Mouse (Mus musculus) kidney, postnatal 4 days (tissue): Measurements from ENCODE around the gene Slc35f6.
A peak's percentile ranks its signal among the peaks of the same experiment; 100 is the strongest.

Experiments
- DNase-seq, 2 experiments: peaks; one replicate each; pipeline ENCODE4 v3.0.0; 2021; ENCODE audit warnings: mixed read lengths in 2 of 2

The Slc35f6 gene

DNA sequence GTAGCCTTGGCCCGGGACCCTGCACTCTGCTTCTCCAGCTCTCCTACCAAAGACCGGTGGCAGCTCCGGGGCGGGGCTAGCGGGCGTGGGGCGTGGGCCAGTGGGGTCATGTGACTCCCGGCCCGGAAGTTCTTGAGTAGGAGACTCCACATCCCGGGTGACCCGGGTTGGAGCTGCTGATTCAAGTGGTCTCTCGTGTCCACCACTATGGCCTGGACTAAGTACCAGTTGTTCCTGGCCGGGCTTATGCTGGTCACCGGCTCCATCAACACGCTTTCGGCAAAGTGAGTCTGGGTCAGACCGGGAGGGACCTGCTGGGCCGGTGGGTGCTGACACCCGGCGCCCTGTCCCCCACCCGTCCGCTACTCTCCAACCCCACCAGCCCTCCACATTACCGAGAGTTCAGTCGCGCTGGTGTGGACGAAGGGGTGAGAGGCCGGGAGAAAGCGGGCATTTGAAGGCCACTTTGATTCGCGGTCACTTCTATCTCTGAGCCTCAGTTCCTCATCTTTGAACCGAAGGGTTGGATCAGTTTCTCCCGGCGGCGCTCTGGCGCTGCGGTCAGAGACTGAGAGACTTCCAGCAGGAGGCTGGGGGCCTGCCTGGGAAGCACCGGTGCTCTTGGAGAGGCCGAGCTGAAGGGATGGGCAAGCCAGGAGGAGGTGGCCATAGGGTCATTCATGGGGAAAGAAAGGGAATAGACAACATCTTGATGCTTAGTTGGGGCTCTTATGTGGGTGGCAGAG is at the start of gene Slc35f6:
Slc35f6 (plus strand) TSS at position 119 of the 746 bp plus-strand sequence.
- peak; percentile 96 to 97 for DNase-seq

DNA sequence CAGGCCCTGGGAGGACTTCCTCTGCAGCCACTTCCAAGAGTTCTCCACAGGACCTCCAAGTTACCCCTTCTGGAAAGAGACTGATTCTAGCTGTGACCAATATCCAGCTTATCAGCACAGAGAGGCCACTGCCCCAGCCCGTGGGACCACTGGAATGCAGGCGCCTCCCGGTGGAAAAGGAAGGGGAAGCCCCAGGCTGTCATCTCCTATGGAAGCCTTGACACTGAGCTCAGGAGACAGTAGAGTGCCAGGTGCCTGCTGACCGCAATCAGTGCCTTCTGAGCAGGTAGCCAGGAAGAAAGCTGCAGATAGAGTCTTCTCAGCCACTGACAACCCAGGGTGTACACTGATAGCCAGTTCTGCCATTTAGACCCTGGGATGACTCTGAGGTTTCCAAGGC is 46.3 kb upstream of the Slc35f6 start:
- DNase-seq: peak; percentile 23 to 47

DNA sequence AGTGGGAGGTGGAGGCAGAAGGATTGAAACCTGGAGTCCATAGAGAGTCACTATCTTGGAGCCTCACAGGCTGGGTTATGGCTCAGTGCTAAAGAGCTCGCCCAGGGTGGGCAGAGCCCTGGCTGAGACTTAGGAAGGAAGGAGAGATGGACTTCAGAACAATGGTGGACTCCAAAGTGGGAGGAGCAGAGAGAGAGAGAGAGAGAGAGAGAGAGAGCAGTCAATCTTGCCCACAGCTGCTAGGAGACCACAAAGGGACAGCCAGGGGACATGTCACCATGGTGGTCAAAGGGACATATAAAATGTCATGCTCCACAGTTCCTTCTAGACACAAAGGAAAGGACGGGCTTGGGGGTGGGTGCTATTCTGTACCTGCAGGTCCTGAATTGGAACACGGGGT is 44.5 kb upstream of the Slc35f6 start:
- DNase-seq: no peak

DNA sequence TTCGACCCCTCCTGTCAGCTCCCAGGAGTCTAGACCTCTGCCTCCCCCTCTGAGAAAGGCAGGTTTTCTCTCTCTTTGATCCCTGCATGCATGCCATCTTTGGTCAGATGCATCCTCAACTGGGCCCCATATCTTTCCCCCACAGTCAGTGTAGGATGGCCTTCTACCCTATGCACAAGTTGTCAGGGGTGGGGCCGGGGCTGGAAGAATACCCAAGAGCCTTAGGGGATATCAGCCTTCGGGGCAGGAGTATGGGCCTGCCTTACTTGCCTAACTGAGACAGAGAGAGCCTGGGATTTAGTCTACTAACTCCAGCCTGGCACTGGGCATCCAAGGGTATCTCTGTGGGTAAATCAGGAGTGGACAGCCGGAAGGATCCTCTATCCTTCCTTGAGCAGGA is 43.8 kb upstream of the Slc35f6 start:
- no peak for DNase-seq

DNA sequence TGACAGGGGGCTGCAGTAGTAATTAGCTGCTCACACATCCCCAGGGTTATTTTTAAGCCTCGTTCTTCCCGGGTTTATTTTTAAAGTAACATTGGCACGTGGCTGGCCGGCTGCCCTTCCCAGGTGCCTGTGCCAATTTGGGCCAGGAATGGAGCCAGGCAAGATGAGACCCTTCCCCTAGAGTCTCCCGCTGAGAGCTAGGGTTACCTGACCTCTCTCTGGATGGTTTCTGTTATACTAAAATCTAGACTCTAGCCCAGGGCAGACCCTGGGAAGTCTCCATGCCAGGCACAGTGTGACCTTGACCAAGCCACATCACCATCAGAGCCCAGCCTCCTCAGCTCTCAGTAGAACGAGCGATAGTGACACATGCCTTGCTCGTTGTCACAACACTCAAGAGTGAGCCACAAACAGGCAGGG is 43.0 kb upstream of the Slc35f6 start:
- DNase-seq: no peak

DNA sequence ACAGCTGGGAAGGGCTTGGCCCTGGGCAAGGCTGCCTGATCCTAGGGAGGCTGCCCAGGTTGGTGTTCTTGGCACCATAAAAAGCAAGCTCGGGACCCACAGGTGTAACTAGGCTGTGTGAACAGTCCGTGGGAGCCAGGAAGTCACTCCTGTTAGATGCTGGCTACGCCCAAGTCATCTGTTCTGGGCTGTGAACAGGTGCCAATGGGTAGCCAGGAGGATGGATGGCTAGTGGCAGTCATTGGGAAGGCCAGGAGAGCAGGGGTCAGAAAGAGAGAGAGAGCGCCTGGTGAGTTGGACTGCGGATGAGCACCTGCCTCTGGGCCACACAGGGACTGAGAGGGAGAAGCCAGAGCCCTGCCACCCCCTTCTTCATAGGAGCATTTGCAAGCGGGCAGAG is 42.1 kb upstream of the Slc35f6 start:
- no peak for DNase-seq

DNA sequence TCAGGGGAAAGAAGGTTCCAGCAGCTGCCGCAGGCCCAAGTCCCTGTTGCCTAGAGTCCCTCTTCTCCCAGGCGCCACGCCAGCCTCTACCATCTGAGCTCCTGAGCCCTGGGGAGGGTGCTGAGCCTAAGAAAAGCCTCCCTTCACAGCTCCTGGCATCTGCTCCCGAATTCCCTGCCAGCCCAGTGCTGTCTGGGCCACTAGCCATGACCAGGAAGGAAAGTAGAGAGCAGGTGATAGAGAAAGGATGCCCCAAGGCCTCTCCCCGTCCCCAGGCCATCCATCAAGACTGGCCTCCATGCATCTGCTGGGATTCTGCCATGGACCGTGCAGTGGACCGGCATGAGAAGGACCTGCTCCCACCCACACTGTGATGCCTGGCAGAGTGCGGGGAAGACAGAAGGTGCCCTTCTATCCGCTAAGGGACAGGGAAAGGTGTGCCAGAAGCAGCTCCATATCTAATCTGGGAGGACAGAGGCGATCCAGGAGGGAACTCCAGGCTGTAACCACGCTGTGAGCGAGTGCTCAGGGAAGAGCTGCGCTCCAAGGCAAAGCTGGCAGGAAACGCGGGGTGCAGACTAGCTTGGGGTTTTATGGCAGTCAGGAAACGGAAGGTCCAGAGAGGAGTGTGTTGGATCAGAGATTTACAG is 41.2 kb upstream of the Slc35f6 start:
- DNase-seq: peak in 1 of 2 experiments; percentile 33

DNA sequence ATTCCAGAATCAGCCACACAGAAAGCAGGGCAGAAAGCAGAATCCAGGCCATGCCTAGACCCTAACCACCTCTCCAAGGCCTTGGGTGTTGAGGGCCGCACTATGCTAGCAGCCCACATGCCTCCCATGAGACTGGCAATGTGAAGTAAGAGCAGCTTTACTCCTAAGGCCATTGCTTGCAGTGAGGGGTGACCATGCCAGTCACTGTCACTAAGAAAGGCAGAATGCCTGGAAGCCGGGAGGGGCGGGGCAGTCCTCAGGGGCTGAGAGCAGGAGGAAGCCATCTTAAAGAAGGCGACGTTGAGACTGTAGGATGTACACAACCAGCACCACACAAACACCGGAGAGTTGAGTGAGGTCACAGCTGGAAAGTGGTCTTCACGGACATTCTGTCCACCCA is 38.6 kb upstream of the Slc35f6 start:
- no peak for DNase-seq

DNA sequence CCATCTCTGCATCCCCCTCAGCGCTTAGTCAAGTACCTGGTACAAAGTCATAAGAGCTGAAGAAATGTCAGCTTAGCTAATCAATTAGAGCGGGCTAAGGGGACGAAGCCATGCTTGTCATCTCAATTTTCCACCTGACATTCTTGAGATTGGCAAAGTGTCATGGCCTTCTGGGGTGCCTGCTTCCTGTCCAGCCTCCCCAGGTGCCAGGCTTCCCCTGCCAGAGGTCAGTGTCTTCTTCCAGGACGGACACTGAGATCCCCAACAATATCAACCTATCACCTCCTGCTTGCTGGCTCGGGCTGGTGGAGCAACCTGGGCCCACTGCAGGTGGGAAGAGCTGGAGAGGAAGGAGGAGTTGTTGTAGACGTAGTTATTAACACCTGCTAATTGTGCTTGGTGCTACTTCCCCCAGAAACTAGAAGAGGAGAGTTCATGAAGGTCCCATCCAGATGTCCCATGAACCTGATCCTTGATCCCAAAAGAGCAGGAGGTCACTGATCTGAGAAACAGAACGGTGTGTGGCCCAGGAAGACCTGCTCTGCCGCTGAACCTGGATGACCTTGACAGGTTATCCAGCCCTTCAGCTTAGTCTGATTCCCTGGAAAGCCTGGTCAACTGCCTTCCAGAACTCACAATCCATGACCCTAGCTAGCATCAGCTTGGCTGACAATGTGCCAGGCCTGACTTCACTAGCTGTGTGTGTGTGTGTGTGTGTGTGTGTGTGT is 37.7 kb upstream of the Slc35f6 start:
- no peak for DNase-seq

DNA sequence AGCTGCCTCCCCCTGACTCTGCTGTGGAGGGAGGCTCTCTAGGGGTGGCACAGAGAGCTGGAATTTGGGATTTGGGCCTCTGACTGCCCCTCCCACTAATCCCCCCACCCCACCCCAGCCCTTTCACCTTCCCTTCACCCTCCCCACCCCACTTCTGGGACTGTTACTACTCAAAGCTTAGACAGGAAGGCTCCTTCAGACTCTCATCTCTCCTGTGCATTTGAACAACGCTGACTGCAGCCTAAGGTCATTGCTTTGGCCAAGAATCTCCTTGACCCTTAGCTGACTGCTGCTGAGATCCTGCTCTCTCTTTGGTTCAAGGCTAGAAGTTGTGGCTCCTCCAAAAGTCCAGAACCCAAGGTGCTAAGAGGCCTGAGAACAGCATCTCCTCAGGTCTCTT is 36.6 kb upstream of the Slc35f6 start:
- no peak for DNase-seq

DNA sequence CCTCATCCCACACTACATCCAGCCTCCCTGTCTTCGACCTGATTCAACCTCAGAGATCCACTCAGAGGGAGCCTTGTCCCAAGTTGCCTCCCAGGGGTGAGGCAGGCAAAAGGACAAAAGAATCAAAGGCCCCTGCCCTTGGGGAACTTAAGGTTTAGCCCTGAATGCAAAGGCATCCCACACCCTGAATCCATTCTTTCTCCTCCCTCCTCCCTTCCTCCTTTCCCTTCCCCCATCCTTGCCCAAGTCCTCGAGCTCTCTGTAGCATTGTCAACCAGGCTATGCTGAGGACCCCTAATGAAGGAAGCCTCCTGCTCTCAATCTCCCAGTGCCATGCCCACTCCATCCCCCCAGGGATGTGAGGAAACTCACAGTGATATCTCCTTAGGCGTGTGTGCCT is 36.0 kb upstream of the Slc35f6 start:
- no peak for DNase-seq

DNA sequence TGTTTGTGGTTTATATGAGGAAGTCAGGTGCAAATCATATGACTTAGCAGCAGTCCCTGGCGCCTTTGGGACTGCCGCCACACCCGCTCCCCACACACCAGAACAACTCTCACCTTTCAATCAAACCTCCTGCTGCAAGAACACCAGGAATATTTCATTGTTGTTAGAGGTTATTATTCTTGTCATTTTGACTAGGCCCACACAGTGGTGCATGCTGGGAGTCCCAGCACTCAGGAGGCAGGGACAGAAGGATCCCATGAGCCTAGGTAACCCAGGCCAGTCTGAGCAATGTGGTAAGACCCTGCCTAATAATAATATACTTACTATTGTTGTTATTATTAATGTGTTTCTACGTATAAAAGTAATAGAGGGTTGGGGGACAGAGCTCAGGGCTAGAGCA is 35.2 kb upstream of the Slc35f6 start:
- DNase-seq: no peak

DNA sequence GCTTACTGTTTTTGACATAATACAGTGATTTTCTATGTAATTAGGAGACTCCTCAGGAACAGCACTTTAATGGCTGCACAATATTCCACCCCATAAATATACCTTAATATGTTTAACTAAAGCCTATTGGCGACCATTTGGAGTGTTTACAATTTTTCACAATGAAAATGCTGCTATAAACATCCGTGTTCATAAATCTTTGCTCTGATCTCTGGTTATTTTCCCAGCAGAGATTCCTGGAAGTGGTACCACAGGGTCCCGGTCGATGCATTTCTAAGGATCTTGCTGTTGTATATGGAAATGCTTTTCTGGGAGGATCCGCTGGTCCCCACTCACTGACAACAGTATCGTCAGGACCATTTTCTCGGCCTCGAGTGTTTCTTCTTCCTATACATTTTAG is 34.5 kb upstream of the Slc35f6 start:
- no peak for DNase-seq

DNA sequence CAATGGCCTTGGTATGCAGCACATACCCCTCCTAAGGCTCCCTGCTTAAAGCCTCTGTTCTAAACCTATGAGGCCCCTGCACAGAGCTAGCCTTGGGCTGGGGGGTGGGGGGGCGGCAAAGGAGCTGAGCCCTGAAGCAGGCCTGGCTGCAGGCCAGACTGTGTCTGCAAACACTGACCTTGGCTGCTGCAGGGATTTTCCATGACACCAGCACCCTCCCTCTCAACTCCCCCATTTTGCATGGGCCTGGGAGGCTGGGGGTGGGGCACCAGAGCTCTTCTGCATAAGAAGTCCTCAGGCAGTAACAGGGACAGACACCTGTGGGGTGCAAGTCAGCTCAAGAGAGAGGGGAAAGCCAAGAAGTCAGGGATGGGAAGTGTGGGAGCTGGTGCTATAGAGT is 33.5 kb upstream of the Slc35f6 start:
- peak; percentile 71 to 81 for DNase-seq

DNA sequence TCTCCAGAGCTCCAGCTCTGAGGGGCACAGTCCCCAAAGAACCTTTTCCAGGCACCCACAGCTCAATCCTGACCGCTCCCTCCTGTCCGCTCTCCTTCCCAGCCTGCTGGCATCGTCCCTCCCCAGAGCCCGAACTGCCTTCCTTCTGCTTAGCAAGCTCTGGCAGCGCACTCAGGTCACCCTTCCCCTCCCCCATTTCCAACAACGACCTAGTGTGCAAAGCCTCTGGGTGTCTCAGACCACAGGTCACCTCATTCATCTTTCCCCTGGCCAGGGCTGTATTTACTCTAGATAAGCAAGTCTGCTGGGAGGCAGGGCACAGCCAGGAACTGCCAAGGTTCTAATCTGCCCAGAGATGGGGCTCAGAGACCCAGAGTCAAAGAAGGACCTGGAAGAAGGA is 32.3 kb upstream of the Slc35f6 start:
- no peak for DNase-seq

DNA sequence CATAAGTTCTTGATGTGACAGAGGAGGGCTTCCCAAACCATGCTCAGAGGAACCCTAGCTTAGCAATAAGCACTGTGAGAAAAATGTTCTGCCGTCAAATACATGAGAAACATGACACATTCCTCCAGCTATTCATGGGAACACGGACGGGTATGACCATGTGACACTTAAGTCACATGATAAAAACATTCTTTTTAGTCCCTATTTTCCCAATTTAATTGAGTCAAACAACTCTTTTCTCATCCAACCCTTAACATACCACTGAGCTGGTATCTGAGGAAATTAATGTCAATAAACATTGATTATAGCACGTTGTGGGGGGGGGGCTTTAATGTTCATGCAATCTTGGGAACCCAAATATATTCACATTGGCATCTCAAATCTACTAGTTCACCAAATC is 31.9 kb upstream of the Slc35f6 start:
- DNase-seq: no peak

DNA sequence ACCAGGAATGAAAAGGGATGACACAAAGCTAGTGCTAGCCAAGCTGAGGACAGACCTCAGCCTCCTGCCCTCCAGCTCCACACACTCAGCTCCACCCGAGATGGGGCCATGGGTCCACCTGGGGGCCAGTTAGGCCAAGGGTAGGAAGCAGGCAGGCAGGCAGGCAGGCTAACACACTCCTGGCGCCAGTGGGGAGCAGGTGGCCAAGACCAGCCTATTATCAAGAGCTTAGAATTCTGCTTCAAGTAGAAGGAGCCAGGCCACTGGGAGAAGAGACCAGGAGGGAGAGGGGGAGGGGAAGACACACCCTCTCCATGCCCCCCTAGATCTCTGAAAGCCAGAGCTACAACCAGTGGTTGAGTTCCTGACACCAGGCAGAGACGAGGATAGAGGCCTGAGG is 31.1 kb upstream of the Slc35f6 start:
- no peak for DNase-seq

DNA sequence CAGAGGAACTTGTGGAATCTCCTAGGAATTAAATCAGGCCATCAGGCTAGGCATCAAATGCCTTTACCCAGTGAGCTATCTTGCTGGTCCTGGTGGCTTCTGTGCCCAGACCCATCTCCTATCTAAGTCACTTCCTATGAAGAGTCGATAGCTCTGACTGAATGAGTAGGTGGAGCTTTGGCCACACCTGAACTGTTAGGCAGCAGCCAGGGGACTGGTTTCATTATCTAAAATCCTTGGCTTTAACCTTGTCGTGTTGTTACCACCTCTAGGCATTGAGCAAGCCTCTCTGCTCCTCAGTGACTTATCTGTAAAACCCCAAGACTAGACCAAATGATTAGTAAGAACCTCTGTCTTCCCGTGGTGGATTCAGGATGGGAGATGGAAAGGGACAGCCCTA is 30.4 kb upstream of the Slc35f6 start:
- no peak for DNase-seq

DNA sequence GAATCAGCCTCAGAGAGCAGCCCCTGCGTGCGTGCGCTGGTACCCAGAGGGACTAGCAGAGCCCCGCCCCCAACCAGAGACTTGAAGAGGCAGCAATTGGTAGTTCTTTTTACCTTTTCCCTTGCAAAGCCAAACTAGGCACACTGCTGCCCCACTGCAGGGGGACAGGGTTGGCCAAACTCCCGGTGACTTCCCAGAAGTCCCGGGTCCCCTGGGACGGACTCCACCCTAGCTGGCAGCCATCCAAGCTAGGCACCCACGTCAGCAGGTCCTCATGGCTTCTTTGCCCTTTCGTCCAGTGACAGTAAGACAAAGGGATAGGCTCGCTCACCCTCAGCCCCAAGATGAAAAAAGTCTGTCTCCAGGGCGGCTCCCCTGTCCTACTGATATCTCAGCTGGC is 29.9 kb upstream of the Slc35f6 start:
- peak; percentile 33 to 54 for DNase-seq

DNA sequence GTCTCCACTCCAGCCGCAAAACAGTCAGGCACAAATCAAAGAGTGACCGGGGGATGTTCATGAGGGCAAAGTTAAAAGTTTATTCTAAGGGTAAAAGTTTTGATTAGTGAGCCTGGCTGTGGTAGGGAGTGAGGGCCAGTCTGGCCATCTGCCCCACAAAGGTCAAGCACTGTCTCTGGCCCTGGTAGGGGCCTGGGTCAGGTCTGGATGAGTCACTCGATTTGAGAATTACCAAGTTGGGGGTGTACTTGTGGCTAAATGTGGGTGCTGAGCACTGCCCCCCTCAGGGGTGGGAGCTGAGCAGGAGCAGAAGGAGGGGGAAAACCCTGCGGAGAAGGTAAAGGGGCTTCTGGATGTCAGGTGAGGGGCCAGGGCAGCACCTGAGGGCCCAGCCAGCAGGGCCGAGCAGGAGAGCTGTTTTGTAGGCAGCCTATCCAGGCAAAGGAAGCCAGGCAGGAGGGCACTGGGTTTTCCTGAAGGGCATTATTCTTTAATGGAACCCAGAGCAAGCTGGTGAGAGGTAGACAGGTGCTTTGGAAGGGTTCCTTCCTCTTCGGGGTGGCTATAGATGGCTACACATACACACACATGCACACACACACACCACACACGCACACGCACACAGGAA is 29.2 kb upstream of the Slc35f6 start:
- DNase-seq: no peak

DNA sequence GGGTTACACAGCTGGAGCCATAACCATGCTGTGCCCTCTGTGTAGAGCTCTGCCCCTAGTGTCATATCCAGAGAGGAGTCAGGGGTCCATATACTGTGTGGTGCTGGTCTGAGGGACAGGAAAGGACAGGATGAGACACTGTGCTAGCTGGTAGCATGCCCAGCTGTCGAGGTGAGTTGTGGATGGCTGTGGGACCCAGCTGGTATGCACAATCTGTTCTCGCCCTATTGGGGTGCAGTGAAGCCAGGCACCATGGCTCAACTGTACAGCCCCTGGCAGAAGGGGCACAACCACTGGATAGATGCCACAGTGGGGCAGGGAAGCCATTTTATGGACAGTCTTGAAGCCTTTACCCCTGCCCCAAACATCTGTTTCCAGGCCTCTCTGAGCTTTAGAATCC is 28.5 kb upstream of the Slc35f6 start:
- DNase-seq: no peak

DNA sequence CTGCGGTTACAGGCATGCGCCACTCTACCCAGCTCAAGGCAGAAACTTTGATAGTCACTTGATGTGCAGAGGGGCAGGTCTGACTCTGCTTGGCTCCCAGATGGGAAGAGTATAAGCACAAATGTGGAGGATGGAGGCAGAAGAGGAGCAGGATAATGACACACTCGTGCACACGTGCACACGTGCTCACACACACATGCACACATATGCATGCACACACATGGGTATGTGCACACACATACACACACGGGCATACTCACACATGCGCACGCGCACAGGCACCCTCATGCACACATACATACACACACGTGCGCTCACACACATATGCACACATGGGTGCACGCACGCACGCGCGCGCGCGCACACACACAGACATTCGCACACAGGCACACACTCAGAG is 27.2 kb upstream of the Slc35f6 start:
- no peak for DNase-seq

DNA sequence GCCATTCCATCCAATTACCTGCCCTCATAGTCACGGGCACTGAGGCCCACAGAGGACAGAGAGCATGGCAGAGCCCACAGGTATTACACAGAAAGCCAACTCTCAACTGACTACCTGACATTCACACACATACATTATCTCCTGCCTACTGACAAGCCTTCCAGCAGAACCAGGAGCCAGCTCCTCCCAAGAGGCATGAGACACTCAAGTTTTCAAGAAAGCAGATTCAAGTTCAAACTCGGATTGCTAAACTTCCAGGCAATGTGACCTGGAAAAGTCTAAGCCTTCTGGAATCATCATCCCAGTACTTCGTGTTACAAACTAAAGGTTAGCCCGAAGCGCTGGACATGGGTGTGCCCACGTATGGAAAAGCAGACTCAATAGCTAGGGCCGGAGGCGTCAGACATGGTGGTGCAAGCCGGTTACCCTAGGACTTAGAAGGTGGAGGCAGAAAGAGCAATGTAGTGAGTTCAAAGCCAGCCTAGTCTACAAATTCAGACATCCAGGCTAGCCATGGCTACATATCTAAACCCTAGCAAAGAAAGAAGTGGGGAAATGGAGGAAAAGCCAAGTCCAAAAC is 26.4 kb upstream of the Slc35f6 start:
- no peak for DNase-seq
